Mouse (Mus musculus): ENCODE measurements around the gene Mmp14. TPM values are rescaled to one million over a fixed set of nuclear protein-coding genes. Genes with fewer than 3 reads are reported as not detected.

Mmp14 gene
- polyA plus RNA-seq, 1 experiment: 0.18 TPM

DNA sequence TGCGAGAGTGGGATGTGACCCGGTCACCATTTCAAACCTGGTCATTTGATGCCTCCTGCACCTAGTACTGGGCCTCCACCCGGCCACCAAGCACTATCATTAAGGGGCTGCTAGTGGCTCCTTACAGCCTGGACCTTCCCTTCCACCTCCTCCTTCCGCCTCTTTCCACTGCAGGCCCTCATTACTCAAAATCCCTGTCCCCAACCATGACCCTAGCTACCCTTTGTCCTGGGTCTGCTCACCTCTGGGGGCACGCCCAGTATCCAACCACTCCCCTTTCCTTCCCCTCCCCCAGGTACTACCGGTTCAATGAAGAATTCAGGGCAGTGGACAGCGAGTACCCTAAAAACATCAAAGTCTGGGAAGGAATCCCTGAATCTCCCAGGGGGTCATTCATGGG lies 8.2 kb downstream of the Mmp14 start:
- peaks cover 2% of the 10 kb centered on the region for H3K27me3 ChIP-seq (ENCODE audit: control insufficient read depth)
- peaks cover 14% of the 10 kb centered on the region; the same call in 1 of the 2 replicates for H3K36me3 ChIP-seq (ENCODE audit: control insufficient read depth)
- TF ChIP-seq GATA1 (IDR thresholded peaks at IDR 0.05; ENCODE audit: low read length) (no peak), TAL1 (IDR thresholded peaks at IDR 0.05; ENCODE audit: low read length) (no peak)
- no peak overlapping the region for H3K4me3 ChIP-seq (replicated peaks)
- H3K9me3 ChIP-seq (ENCODE audit: control insufficient read depth, low read length): no peaks in the 10 kb centered on the region
- peaks cover 2% of the 10 kb centered on the region for H3K4me1 ChIP-seq (ENCODE audit: control insufficient read depth)

DNA sequence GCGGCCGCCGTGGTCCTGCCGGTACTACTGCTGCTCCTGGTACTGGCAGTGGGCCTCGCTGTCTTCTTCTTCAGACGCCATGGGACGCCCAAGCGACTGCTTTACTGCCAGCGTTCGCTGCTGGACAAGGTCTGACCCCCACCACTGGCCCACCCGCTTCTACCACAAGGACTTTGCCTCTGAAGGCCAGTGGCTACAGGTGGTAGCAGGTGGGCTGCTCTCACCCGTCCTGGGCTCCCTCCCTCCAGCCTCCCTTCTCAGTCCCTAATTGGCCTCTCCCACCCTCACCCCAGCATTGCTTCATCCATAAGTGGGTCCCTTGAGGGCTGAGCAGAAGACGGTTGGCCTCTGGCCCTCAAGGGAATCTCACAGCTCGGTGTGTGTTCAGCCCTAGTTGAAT lies 9.1 kb downstream of the Mmp14 start:
- H3K4me1 ChIP-seq (ENCODE audit: control insufficient read depth): peaks cover 5% of the 10 kb centered on the region
- TF ChIP-seq TAL1 (IDR thresholded peaks at IDR 0.05; ENCODE audit: low read length) (no peak), GATA1 (IDR thresholded peaks at IDR 0.05; ENCODE audit: low read length) (no peak)

DNA sequence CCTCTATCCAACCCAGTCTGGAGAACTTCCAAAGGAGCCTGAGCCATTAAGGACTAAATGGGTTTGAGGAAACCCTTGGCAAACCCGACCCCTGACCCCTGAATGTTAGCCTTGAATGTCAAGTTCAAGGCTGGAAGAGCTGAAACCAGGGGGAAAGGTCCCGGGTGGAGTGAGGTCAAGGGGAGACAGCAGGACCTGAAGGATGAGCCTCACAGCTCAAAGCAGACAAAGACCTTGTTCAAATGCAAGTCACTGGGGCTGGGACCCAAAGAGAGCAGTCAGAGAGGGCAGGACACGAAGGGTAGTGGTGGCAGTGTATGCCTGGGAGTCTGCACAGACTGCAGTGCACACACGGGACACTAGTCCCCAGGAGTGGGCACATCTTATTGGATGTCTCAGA lies 10.0 kb downstream of the Mmp14 start:
- Histone ChIP-seq H3K27me3 (ENCODE audit: control insufficient read depth) (no peaks in the 10 kb centered on the region; the same call in 1 of the 2 replicates), H3K4me1 (ENCODE audit: control insufficient read depth) (peaks cover 11% of the 10 kb centered on the region), H3K4me3 (replicated peaks) (no peak overlapping the region), H3K9me3 (ENCODE audit: control insufficient read depth, low read length) (no peaks in the 10 kb centered on the region), H3K36me3 (ENCODE audit: control insufficient read depth) (peaks cover 12% of the 10 kb centered on the region; the same call in 1 of the 2 replicates)
- no peak for TF ChIP-seq TAL1 (IDR thresholded peaks at IDR 0.05; ENCODE audit: low read length)
- TF ChIP-seq GATA1 (IDR thresholded peaks at IDR 0.05; ENCODE audit: low read length): no peak

More for the DNA sequence above, 9.1 kb downstream of the Mmp14 start:
- no peaks in the 10 kb centered on the region for H3K9me3 ChIP-seq (ENCODE audit: control insufficient read depth, low read length)
- H3K4me3 ChIP-seq (replicated peaks): no peak overlapping the region
- no peaks in the 10 kb centered on the region; the same call in 1 of the 2 replicates for H3K27me3 ChIP-seq (ENCODE audit: control insufficient read depth)
- H3K36me3 ChIP-seq (ENCODE audit: control insufficient read depth): peaks cover 14% of the 10 kb centered on the region; the same call in 1 of the 2 replicates

DNA sequence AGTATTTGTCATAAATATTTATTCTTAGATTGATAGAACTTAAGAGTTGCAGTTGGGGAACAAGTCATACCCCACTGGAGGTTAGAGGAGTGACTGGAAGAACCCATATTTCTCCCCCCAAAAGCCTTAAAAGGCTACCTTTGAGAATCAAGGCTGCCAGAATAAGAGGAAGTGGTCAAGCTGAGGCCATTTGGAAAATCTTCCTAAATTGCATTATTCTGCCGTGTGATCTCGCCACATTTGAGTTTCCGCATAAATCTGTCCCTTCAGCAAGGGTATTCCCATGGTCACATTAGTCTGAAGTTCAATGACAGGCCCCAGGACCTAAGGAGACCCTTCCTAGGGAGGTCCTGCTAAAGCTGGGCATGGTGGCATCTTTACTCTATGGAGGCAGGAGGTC lies 11.1 kb downstream of the Mmp14 start:
- H3K9me3 ChIP-seq (ENCODE audit: control insufficient read depth, low read length): no peaks in the 10 kb centered on the region
- peaks cover 7% of the 10 kb centered on the region; the same call in 1 of the 2 replicates for H3K36me3 ChIP-seq (ENCODE audit: control insufficient read depth)
- TF ChIP-seq TAL1 (IDR thresholded peaks at IDR 0.05; ENCODE audit: low read length): no peak
- no peak for TF ChIP-seq GATA1 (IDR thresholded peaks at IDR 0.05; ENCODE audit: low read length)
- no peak overlapping the region for H3K4me3 ChIP-seq (replicated peaks)
- no peaks in the 10 kb centered on the region for H3K27me3 ChIP-seq (ENCODE audit: control insufficient read depth)
- H3K4me1 ChIP-seq (ENCODE audit: control insufficient read depth): peaks cover 11% of the 10 kb centered on the region

DNA sequence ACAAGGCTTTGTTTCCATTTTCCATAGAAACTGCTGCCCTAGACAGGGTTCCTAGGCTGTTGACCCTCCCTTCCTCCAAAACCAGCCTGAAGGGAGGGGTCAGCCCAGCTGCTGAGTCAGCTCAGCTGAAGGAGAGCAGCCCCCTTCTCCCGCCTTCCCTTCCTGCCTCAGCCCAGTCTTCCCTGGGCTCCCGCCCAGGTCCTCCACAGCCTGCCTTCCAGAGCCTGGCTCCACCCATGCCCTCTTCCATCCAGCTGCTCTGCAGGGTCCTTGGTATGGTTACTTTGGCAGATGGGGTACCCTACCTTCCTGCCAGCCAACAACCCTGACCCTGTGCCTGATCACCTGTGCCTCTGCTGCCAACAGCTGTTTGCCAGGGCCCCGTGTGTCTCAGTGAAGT lies 11.8 kb downstream of the Mmp14 start:
- Histone ChIP-seq H3K9me3 (ENCODE audit: control insufficient read depth, low read length) (no peaks in the 10 kb centered on the region), H3K36me3 (ENCODE audit: control insufficient read depth) (peaks cover 7% of the 10 kb centered on the region; the same call in 1 of the 2 replicates), H3K4me3 (replicated peaks) (no peak overlapping the region), H3K4me1 (ENCODE audit: control insufficient read depth) (peaks cover 11% of the 10 kb centered on the region), H3K27me3 (ENCODE audit: control insufficient read depth) (no peaks in the 10 kb centered on the region)
- no peak for TF ChIP-seq TAL1 (IDR thresholded peaks at IDR 0.05; ENCODE audit: low read length)
- no peak for TF ChIP-seq GATA1 (IDR thresholded peaks at IDR 0.05; ENCODE audit: low read length)

DNA sequence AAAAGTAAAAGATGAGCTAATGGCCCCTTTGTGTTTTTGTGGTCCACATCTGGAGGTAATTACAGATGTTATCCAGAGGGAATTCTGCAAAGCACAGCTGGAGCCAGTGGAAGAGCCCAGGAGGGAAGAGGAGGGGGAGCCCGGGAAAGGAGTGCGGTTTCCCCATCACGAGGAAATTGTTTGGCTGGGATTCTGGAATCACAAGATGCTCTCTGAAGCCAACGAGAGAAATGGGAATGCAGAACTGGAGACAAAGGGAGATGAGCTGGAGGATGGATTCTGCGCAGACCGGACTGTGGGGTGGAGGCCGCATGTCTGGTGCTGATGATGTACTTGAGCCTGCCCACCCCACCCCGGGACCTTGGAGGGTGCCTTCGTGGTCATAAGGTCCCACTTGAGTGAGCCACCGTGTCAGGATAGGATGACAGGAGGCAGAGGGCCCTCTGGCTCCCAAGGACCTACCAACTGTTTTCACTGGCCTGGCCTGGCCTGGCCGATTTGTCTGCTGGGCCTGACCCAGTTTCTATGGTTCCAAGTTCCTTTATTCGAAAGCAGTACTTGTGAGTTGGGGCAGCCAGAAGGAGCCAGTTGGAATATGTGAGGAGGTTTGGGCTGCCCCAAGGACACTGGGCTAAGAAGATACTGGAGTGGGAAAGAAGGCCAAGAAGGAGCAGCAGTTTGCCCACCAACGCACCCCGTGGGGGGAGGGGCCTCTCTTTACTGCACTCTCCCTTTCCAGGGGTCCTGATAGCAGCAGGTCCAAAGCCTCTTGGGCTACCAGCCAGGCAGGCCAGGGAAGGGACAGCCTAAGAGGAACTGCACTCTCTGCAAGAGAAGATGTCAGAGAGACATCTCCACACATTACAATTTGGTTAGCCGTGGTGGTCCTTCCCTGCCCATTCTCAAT lies 12.6 kb downstream of the Mmp14 start:
- Histone ChIP-seq H3K9me3 (ENCODE audit: control insufficient read depth, low read length) (no peaks in the 10 kb centered on the region), H3K4me3 (replicated peaks) (no peak overlapping the region), H3K4me1 (ENCODE audit: control insufficient read depth) (peaks cover 13% of the 10 kb centered on the region), H3K27me3 (ENCODE audit: control insufficient read depth) (no peaks in the 10 kb centered on the region), H3K36me3 (ENCODE audit: control insufficient read depth) (peaks cover 7% of the 10 kb centered on the region; the same call in 1 of the 2 replicates)
- no peak for TF ChIP-seq TAL1 (IDR thresholded peaks at IDR 0.05; ENCODE audit: low read length)
- no peak for TF ChIP-seq GATA1 (IDR thresholded peaks at IDR 0.05; ENCODE audit: low read length)

DNA sequence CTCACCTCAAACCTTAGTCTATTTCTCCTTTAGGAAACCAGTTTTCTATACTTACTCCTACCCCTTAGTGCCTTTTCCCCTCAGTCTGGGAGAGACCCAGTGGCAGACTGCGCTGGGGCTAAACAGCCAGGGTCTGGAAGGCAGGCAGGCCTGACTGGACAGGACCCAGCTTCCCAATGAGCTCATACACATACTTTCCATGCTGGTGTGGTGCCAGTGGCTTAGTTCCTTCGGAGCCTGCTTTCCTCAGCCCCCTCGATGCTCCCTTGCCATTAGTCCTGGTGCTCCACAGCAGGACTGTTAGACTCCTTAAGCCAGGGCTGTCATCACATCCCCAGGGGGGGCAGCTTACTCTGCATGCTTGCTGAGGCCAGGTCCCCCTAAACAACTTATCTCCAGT lies 14.1 kb downstream of the Mmp14 start:
- TF ChIP-seq GATA1 (IDR thresholded peaks at IDR 0.05; ENCODE audit: low read length): no peak
- H3K4me1 ChIP-seq (ENCODE audit: control insufficient read depth): peaks cover 17% of the 10 kb centered on the region
- peaks cover 4% of the 10 kb centered on the region; the same call in 1 of the 2 replicates for H3K36me3 ChIP-seq (ENCODE audit: control insufficient read depth)
- no peak overlapping the region for H3K4me3 ChIP-seq (replicated peaks)
- H3K9me3 ChIP-seq (ENCODE audit: control insufficient read depth, low read length): no peaks in the 10 kb centered on the region
- H3K27me3 ChIP-seq (ENCODE audit: control insufficient read depth): no peaks in the 10 kb centered on the region

DNA sequence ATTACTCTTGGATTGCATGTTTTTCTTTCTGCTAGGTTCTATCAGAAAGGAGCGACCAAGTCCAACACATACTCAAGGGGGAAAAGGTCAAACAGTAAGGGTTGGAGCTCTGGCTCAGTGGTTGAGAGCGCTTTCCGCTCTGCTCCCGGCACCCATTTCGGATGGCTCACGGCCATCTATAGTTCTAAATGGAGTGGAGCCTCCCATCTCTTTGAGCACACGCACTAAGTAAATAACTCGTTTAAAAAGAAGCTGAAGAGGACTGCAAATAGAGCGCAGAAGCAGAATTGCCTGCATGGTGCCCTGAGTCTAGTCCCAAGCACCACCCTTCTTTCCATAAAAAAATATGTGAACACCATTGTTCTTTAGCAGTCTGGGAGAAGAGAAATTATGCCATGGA lies 22.2 kb downstream of the Mmp14 start:
- no peaks in the 10 kb centered on the region for H3K36me3 ChIP-seq (ENCODE audit: control insufficient read depth)
- no peaks in the 10 kb centered on the region for H3K9me3 ChIP-seq (ENCODE audit: control insufficient read depth, low read length)
- TF ChIP-seq GATA1 (IDR thresholded peaks at IDR 0.05; ENCODE audit: low read length) (no peak), TAL1 (IDR thresholded peaks at IDR 0.05; ENCODE audit: low read length) (no peak)
- no peak overlapping the region for H3K4me3 ChIP-seq (replicated peaks)
- H3K4me1 ChIP-seq (ENCODE audit: control insufficient read depth): peaks cover 7% of the 10 kb centered on the region
- no peaks in the 10 kb centered on the region for H3K27me3 ChIP-seq (ENCODE audit: control insufficient read depth)

DNA sequence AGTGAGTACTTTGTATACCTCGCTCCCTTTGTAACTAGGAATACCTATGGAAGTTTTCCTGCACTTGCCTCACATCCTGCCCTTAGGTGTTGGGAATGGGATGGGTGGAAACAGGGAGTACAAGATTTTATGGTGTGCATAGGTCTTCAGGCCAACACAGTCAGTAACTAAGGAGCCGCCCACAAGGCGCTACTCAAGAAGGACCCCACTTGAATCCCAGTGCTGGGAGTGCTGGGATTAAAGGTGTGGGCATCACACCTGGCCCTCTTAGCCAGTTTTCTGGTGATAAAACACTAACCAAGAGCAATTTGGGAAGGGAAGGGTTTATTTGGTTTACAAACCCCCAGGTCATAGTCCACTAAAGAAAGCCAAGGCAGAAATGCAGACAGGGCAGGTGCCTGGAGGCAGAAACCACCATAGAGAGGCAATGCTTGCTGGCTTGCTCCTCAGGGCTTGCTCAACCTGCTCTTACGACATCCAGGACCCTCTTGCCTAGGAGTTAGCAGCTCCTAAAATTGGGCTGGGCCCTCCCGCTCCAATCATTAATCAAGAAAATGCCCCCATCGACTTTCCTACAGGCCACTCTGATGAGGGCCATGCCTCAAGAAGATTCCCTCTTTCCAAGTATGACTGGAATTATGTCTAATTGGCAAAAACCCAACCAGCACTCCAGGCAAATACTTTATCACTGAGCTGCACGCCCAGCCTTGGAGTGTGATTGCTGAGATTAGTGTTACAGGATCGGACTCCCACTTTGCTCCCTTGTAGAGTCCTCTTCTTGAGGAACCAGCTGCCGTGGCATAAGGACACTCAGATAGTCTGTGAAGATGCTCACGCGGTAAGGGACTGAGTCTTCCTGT lies 23.5 kb downstream of the Mmp14 start:
- no peaks in the 10 kb centered on the region for H3K4me1 ChIP-seq (ENCODE audit: control insufficient read depth)
- H3K4me3 ChIP-seq (replicated peaks): no peak overlapping the region
- TF ChIP-seq TAL1 (IDR thresholded peaks at IDR 0.05; ENCODE audit: low read length) (no peak), GATA1 (IDR thresholded peaks at IDR 0.05; ENCODE audit: low read length) (no peak)
- no peaks in the 10 kb centered on the region for H3K27me3 ChIP-seq (ENCODE audit: control insufficient read depth)
- no peaks in the 10 kb centered on the region for H3K36me3 ChIP-seq (ENCODE audit: control insufficient read depth)
- H3K9me3 ChIP-seq (ENCODE audit: control insufficient read depth, low read length): no peaks in the 10 kb centered on the region

Data from erythroblast, embryonic 14.5 days (primary cell).